Mouse (Mus musculus): ENCODE measurements around the gene Kif16b. TPM values are rescaled to one million over a fixed set of nuclear protein-coding genes. Genes with fewer than 3 reads are reported as not detected.

Kif16b gene
- 10 to 100 TPM; 28.7 to 29.8 TPM for total RNA-seq (2021)

GRCm38 (mm10) chr2:142900862-142901805 lies at the start of gene Kif16b:
Gene Kif16b (minus strand): TSS chr2:142901531.
- intact Hi-C loops (cut with DNase I) = loop anchor here (5.0 to 10.0 kb wide), 2 partner anchors 161 to 1624 kb away; partner anchors contain the start of genes Dzank1, Polr3f and Snrpb2
- peak; percentile 87 for DNase-seq (ENCODE audit: low spot score)

- intact Hi-C loops (cut with DNase I) = no loop called here
- no peak for DNase-seq (ENCODE audit: low spot score)
These were observed 39.7 kb upstream of the Kif16b start for GRCm38 (mm10) chr2:142940899-142941642.

- DNase-seq (ENCODE audit: low spot score) = no peak
- intact Hi-C loops (cut with DNase I) = no loop called here
These were observed 29.1 kb upstream of the Kif16b start for GRCm38 (mm10) chr2:142930445-142930844.

- DNase-seq (ENCODE audit: low spot score) = no peak
- intact Hi-C loops (cut with DNase I) = loop anchor here (5.0 kb wide), 1 partner anchor 67 kb away; no protein-coding TSS in a partner anchor
These were observed 28.1 kb upstream of the Kif16b start for GRCm38 (mm10) chr2:142929226-142930112.

- no peak for DNase-seq (ENCODE audit: low spot score)
- intact Hi-C loops (cut with DNase I) = no loop called here
These were observed 9.6 kb upstream of the Kif16b start for GRCm38 (mm10) chr2:142910808-142911388.

GRCm38 (mm10) chr2:142909213-142909612 lies 7.9 kb upstream of the Kif16b start:
- no peak for DNase-seq (ENCODE audit: low spot score)
- intact Hi-C loops (cut with DNase I) = loop anchor here (10.0 kb wide), 1 partner anchor 1616 kb away; the partner anchor contains the start of genes Dzank1 and Polr3f

GRCm38 (mm10) chr2:142907056-142907455 lies 5.7 kb upstream of the Kif16b start:
- intact Hi-C loops (cut with DNase I) = loop anchor here (10.0 kb wide), 1 partner anchor 1618 kb away; the partner anchor contains the start of genes Dzank1 and Polr3f
- no peak for DNase-seq (ENCODE audit: low spot score)

GRCm38 (mm10) chr2:142902905-142903895 lies 1.9 kb upstream of the Kif16b start:
- DNase-seq (ENCODE audit: low spot score) = peak; percentile 91

GRCm38 (mm10) chr2:142900120-142900861 lies 1.0 kb downstream of the Kif16b start:
- DNase-seq (ENCODE audit: low spot score) = no peak
- intact Hi-C loops (cut with DNase I) = loop anchor here (5.0 to 10.0 kb wide), 2 partner anchors 162 to 1625 kb away; partner anchors contain the start of genes Dzank1, Polr3f and Snrpb2

More at GRCm38 (mm10) chr2:142902905-142903895, 1.9 kb upstream of the Kif16b start:
- intact Hi-C loops (cut with DNase I) = loop anchor here (5.0 to 10.0 kb wide), 2 partner anchors 159 to 1622 kb away; partner anchors contain the start of genes Dzank1, Polr3f and Snrpb2

- DNase-seq (ENCODE audit: low spot score) = no peak
- intact Hi-C loops (cut with DNase I) = no loop called here
These were observed 7.6 kb downstream of the Kif16b start for GRCm38 (mm10) chr2:142893780-142894179.

GRCm38 (mm10) chr2:142891283-142891682 lies 10.0 kb downstream of the Kif16b start:
- no peak for DNase-seq (ENCODE audit: low spot score)
- intact Hi-C loops (cut with DNase I) = no loop called here

GRCm38 (mm10) chr2:142884456-142884855 lies 16.9 kb downstream of the Kif16b start:
- intact Hi-C loops (cut with DNase I) = no loop called here
- no peak for DNase-seq (ENCODE audit: low spot score)

- intact Hi-C loops (cut with DNase I) = no loop called here
- DNase-seq (ENCODE audit: low spot score) = no peak
These were observed 17.7 kb downstream of the Kif16b start for GRCm38 (mm10) chr2:142883625-142883994.

GRCm38 (mm10) chr2:142882871-142883624 lies 18.3 kb downstream of the Kif16b start:
- intact Hi-C loops (cut with DNase I) = no loop called here
- DNase-seq (ENCODE audit: low spot score) = no peak

GRCm38 (mm10) chr2:142882466-142882865 lies 18.9 kb downstream of the Kif16b start:
- intact Hi-C loops (cut with DNase I) = no loop called here
- DNase-seq (ENCODE audit: low spot score) = no peak

- DNase-seq (ENCODE audit: low spot score) = no peak
- intact Hi-C loops (cut with DNase I) = no loop called here
These were observed 20.2 kb downstream of the Kif16b start for GRCm38 (mm10) chr2:142881177-142881576.
